Mouse (Mus musculus): ENCODE results near the gene Tns1. TPM values are rescaled to one million over a fixed set of nuclear protein-coding genes. Genes with fewer than 3 reads are reported as not detected.
"Not testable (repeated sequence)": the region's sequence is repeated elsewhere in the genome, so short reads cannot be mapped to it uniquely, and the experiment has no call there.

Tns1 gene
- 10 to 100 TPM; 21.7 to 23.3 TPM for polyA plus RNA-seq (2017; shearing (Covaris generic))

- ATAC-seq: peak; percentile 31
These were observed at the start of gene Tns1 for GRCm38 (mm10) chr1:74124021-74124981. TSS of gene Tns1 (minus strand) at chr1:74124449.

GRCm38 (mm10) chr1:74172722-74173121, 48.5 kb upstream of the Tns1 start:
- no peak for ATAC-seq

- no peak for ATAC-seq
These were observed 45.5 kb upstream of the Tns1 start for GRCm38 (mm10) chr1:74169721-74170120.

DNA sequence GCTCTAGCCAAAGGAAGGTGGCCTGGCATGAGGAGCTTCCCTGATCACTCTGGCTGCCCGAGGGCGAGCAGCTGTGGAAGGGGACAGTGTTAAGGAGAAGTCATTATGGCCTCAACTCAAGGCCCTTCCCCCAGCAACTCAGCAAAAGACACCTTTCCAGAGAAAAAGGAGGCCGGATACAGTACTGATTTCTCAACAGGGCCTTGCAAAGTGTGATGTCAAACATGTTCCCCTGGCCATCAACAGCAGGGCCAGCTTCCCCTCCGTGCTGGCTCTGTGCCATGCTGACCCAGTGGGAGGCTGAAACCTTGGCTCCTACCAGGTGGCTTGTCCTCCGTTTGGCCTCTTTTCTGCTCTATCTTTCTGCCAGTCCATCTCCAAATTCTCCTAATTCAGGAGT, 42.9 kb upstream of the Tns1 start:
- ATAC-seq: no peak

DNA sequence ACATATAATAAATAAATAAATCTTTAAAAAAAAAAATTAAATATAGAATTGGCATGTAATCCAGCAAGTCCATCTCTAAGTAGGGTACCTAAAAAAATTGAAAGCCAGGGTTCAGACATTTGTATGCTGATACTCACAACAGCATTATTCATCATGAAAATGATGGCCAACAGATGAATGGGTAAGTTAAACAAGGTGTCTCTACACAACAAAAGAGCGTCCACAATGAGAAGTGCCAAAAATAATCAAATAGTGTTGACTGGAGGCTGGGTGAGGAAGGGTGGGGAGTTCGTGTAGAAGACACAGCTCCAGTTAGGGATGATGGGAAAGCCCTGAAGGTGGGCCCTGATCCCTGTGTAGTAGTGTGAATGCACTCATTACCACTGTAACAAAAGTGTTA, 35.8 kb upstream of the Tns1 start:
- no peak for ATAC-seq

- not testable (repeated sequence) for ATAC-seq
These were observed 35.4 kb upstream of the Tns1 start for GRCm38 (mm10) chr1:74159613-74160012.

- no peak for ATAC-seq
These were observed 32.2 kb upstream of the Tns1 start for GRCm38 (mm10) chr1:74156381-74156910.

DNA sequence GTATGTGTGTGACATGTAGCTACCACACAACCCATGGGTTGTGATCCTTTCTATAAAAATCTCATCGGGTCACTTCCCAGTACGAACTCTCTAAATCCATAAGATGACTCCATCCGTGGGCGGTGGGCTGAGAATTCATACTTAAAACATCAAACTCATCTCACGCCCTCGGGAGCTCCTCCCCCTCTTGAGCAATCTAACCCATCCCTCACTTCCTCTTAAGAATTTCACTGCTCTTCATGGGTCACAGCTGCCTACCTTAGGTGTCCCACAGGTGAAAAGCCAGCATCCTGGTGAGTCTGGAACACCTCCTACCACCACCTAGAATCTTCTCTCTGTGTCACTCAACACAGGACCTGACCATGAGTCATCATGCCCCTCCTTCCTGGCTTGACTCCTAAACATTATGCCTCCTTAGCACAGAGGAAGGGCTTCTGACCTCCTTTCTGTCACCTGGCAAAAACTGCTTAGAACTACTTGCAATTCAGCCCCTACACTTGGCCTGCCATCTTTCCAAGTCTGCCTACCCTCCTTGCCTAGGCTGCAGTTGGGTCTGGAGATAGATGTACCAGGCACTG, 31.3 kb upstream of the Tns1 start:
- no peak for ATAC-seq

GRCm38 (mm10) chr1:74153461-74154184, 29.4 kb upstream of the Tns1 start, which contains the start of gene Cxcr2:
TSS of gene Cxcr2 (plus strand) at chr1:74153989.
- no peak for ATAC-seq

GRCm38 (mm10) chr1:74151091-74151490, 26.8 kb upstream of the Tns1 start:
- ATAC-seq: no peak

DNA sequence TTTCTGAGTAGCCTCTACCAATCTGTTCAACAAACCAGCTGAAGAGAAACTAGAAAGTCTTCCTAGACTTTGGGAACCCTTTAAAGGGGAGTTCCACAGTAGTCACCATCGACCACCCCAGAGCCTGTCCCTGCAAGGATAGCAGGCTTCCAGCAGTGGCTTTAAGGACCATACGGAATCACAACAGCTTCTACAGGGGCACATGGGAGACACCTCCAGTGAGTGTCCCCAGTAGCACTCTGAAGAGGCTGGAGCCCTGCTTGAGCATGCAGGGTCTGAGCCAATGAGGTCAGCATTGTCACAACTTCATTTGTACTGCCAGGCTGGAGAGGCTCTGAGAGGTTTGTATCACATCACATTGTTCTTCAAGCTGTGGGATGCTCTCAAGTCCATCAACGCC, 25.9 kb upstream of the Tns1 start:
- ATAC-seq: no peak

- no peak for ATAC-seq
These were observed 25.0 kb upstream of the Tns1 start for GRCm38 (mm10) chr1:74149106-74149885.

DNA sequence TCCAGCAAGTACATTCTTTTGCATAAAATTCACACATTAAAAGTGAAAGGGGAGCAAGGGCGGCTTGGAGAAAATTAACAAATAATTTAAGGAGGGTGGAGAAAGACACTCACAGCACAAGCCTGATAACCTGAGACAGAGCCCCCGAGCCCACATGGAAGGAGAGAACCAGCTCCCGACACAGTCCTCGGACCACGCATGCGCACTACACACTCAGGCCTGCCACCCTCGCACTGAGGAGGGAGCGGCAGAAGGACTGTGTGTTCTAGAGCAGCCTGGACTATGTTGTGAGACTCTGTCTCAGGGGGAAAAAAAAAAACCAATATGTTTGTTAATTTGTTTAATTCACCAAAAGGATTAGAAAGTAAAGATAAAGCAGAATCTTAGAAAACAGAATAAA, 17.5 kb upstream of the Tns1 start:
- ATAC-seq: no peak

DNA sequence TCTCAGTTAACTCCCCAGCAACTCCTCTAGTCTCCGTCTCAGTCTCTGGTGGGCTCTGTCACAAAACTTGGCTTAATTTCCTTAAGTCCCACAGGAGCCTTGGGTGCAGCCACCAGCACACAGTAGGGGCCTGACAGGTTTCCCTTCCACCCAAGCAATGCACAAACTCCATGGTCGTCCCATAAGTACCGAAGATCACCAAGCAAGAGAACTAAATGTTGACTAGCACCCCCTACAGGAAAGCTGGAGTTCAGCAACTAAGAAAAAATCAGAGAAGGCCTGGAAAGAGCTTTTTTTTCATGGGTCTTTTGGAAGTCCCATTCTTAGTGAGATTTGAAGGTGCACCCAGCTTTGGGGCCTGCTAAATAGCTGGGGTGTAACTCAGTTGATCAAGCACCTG, 15.2 kb upstream of the Tns1 start:
- ATAC-seq: no peak

GRCm38 (mm10) chr1:74135326-74135950, 11.2 kb upstream of the Tns1 start:
- ATAC-seq: no peak

DNA sequence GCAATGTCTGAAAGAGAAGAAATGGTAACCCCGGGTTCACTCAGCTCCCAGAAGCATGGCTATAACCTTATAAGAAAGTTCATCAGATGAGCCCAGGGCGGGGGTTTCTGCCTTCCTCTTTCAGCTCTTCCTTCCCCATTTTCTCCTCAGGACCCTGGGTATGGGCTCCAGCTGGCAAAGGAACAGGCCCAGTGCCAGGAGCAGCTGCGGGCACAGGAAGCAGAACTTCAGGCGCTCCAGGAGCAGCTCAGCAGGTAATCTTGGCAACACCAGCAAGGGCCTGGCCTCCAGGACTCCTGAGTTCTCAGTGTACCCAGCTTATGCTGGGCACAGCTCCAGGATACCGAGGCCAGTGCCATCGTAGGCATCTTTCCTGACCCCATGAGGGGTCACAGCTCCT, 9.7 kb upstream of the Tns1 start:
- no peak for ATAC-seq

GRCm38 (mm10) chr1:74132011-74132410, 7.8 kb upstream of the Tns1 start:
- ATAC-seq: no peak

DNA sequence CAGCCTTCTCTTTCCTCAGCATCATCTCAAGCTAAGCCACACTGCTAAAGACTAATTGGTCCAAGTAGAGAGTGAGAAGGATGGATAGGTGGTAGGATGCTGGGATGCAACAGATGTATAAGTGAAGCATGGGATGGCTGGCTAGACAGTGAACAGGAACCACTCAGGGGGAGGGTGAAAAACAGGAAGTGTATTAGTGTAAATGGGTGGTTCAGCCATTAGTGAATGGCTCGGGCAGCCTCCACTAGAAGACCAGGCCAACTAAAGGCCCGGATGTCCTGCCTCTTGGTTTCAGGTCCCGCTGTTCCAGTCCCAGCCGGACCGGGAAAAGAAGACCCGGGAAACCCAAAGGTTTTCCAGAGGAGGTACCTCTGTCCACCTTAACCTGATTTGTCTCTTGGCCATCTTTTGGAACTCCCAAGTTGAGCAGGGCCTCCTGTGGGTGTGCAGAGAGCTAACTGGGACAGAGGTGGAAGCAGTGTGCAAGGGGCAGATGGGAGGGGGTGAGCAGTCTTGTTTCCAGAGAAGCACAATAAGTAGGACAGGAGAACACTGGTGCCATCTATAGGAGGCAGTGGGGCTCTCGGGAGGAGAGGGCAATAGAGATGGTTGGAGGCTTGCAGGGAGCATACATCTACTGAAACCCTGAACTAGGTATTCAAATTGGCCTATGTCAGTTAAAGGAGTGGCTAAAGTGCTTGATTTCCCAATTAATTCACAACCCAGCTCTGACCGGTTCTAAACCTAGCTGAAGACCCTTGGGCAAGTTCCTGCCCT, 6.8 kb upstream of the Tns1 start:
- ATAC-seq: no peak

DNA sequence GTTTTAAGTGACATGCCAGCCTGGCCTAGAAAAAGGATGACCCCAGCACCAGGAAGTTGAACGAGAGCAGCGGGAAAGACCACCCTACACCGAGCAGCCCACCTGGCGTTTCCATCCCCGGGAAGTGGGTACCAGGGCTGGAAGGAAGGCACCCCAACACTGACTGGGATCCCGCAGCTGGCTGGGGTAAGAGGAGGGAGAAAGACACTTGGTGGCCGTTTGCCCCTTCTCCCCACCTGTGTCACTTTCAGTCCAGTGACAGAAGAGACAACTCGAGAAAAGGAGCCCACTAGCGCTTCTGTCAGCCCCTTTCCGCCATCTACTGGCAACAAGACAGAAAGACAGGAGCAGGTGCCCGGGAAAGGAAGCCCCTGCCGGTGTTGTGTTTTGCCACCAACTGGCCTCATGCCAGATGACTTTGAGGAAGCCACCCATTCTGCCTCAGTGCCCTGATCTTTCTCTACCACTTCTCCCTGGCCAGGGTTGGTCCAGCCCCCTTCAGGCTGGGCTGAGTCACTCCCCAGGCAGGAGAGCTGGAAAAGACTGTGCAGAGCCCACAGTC, 823 bp upstream of the Tns1 start, which contains the start of gene Rufy4:
Gene Rufy4, plus strand, starts transcription at position 551 of the 562 bp plus-strand sequence.
- peak; percentile 62 for ATAC-seq

DNA sequence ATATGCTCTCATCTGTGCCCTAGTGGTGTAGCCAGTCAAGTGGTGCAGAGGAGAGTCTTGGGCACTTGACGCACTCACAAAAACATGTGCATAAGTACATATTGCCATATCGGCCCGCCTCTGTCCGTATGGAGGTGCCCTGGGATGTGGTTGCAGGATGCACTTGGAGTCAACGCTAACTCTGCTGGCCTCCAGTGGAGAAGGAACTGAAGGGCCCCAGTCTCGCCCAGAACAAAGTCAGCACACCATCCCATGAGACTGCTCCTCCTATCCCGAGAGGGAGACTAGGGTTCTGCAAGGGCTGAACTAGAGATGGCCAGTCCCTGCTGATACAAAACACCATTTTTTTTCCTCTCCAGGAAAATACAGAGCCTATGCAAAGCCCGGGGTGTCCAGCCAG, 1.0 kb downstream of the Tns1 start:
- ATAC-seq: no peak

Measured in activated CD4-positive, CD25-positive, alpha-beta regulatory T cell, adult 4 months (primary cell).